In genomic region chr5:64806600-64806999, GRCm38 (mm10) we compare ENCODE assay signal across 9 mouse cellular contexts. TPM values are rescaled to one million over a fixed set of nuclear protein-coding genes. Genes with fewer than 3 reads are reported as not detected.
DNase-seq lines count a peak whose midpoint lies in the region; ATAC-seq and TF ChIP-seq lines count a peak whose summit lies in the region.
"Had no signal": no experiment of that assay in that cellular context is flagged by ENCODE, and none has a peak within 500 bp of the region (broad histone marks: within the 10 kb centered on the region; RNA-seq: fewer than 3 reads in every experiment).

No protein-coding gene starts in this region.

- TF ChIP-seq POLR2A in heart, adult 2 months (IDR thresholded peaks at IDR 0.05; ENCODE audit: insufficient read depth, low read depth, low read length) = no peak
- no peak for TF ChIP-seq POLR2A in thymus, adult 2 months (IDR thresholded peaks at IDR 0.05; ENCODE audit: control insufficient read depth, extremely low read depth, insufficient read depth, low read length, poor library complexity)

- no peaks in the 10 kb centered on the region for H3K9me3 ChIP-seq in liver, embryonic 14.5 days (ENCODE audit: control insufficient read depth, low read length)

- intact Hi-C loops in heart, adult 2 months (cut with DNase I) = no loop called here

- peaks cover 1% of the 10 kb centered on the region; the same call in 1 of the 2 replicates for H3K79me2 ChIP-seq in heart, adult 2 months (replicated peaks; ENCODE audit: control insufficient read depth, insufficient read depth, low read length)

- H3K9ac ChIP-seq in heart, adult 2 months (ENCODE audit: low read depth, low read length) = peak overlapping the region; percentile 80
- H3K9ac ChIP-seq in liver, embryonic 14.5 days (replicated peaks) = peak overlapping the region; percentile 100

- TF ChIP-seq CTCF in heart, adult 2 months (IDR thresholded peaks at IDR 0.05) = no peak
- no peak for TF ChIP-seq CTCF in thymus, adult 2 months (IDR thresholded peaks at IDR 0.05; ENCODE audit: borderline replicate concordance, control insufficient read depth, extremely low read depth, insufficient read depth, low read length, poor library complexity)
- no peak for TF ChIP-seq CTCF in liver, embryonic 14.5 days (IDR thresholded peaks at IDR 0.05; ENCODE audit: low read depth)

- 35% methylated on average over 2 of the region's 2 CpGs for WGBS in heart, adult 2 months
- WGBS in thymus, adult 2 months = 29% methylated on average over 2 of the region's 2 CpGs
- WGBS in liver, embryonic 14.5 days (ENCODE audit: insufficient replicate concordance) = 26% methylated on average over 2 of the region's 2 CpGs

- ATAC-seq in liver, embryonic 14.5 days (ENCODE audit: insufficient read depth) = no peak

- peak in 1 of 2 experiments; percentile 33 for DNase-seq in heart, adult 2 months
- no peak for DNase-seq in heart, adult 8-10 months (ENCODE audit: low spot score)
- no peak for DNase-seq in thymus, adult 2 months
- no peak for DNase-seq in thymus, postnatal 36 days
- no peak for DNase-seq in liver, embryonic 14.5 days (ENCODE audit: low read depth in 3 of 3, low spot score in 3 of 3)
- DNase-seq in cerebellum, postnatal 14 days = no peak
- no peak for DNase-seq in cerebellum, adult 18-20 months
- DNase-seq in MN1 (ENCODE audit: low spot score) = no peak
- DNase-seq: cerebellum, adult 11 months had no signal

- peaks cover 22% of the 10 kb centered on the region for H3K36me3 ChIP-seq in heart, adult 2 months (ENCODE audit: control insufficient read depth, insufficient read depth, low read length)
- H3K36me3 ChIP-seq in thymus, adult 2 months (ENCODE audit: control insufficient read depth, insufficient read depth, low read length) = peaks cover 6% of the 10 kb centered on the region; the same call in 1 of the 2 replicates
- H3K36me3 ChIP-seq in liver, embryonic 14.5 days (replicated peaks; ENCODE audit: control insufficient read depth, insufficient read depth, low read depth) = peaks cover 19% of the 10 kb centered on the region

- H3K27ac ChIP-seq in heart, adult 2 months = peak overlapping the region; percentile 99
- H3K27ac ChIP-seq in thymus, adult 2 months (ENCODE audit: control insufficient read depth, insufficient read depth, low read length) = peak overlapping the region; percentile 90
- peak overlapping the region; percentile 82 for H3K27ac ChIP-seq in liver, embryonic 14.5 days

- H3K4me3 ChIP-seq in heart, adult 2 months = peak overlapping the region; percentile 58
- H3K4me3 ChIP-seq in thymus, adult 2 months (ENCODE audit: control insufficient read depth, insufficient read depth, low read length) = no peak overlapping the region; the same call in 1 of the 2 replicates
- H3K4me3 ChIP-seq in liver, embryonic 14.5 days (ENCODE audit: insufficient read depth in 1 of 2, low read depth in 2 of 2, low read length in 2 of 2) = peak overlapping the region; percentile 97 to 98

- peaks cover 21% of the 10 kb centered on the region for H3K4me1 ChIP-seq in heart, adult 2 months (ENCODE audit: control insufficient read depth, insufficient read depth, low read length)
- H3K4me1 ChIP-seq in thymus, adult 2 months (replicated peaks; ENCODE audit: control insufficient read depth, insufficient read depth, low read length) = peaks cover 35% of the 10 kb centered on the region
- H3K4me1 ChIP-seq in liver, embryonic 14.5 days (replicated peaks; ENCODE audit: control insufficient read depth in 2 of 2, insufficient read depth in 2 of 2, low read length in 1 of 2) = peaks cover 61 to 65% of the 10 kb centered on the region in 2 experiments

- no peak for TF ChIP-seq EP300 in heart, adult 2 months (IDR thresholded peaks at IDR 0.05; ENCODE audit: insufficient read depth, low read depth, low read length)
- no peak for TF ChIP-seq EP300 in liver, embryonic 14.5 days (IDR thresholded peaks at IDR 0.05; ENCODE audit: low read depth)

- H3K27me3 ChIP-seq in heart, adult 2 months (ENCODE audit: control insufficient read depth, insufficient read depth, low read length) = no peaks in the 10 kb centered on the region
- H3K27me3 ChIP-seq in thymus, adult 2 months (ENCODE audit: control insufficient read depth, insufficient read depth, low read length) = no peaks in the 10 kb centered on the region
- H3K27me3 ChIP-seq in liver, embryonic 14.5 days (ENCODE audit: control insufficient read depth, insufficient read depth, low read length) = peaks cover 4% of the 10 kb centered on the region; the same call in 1 of the 2 replicates

- peak overlapping the region; percentile 88 for H3K4me2 ChIP-seq in liver, embryonic 14.5 days (ENCODE audit: low read depth)

RNA-seq across cellular contexts. Expression of gene Klf3, which starts 3.4 kb away (rescaled TPM):
- total RNA-seq in heart, adult 2 months (2021) = 10 to 100 TPM; 41.4 to 46.6 TPM
- 34.3 and 41.8 TPM in 2 replicates for polyA plus RNA-seq in heart, adult 2 months (2012; rRNA removed)
- total RNA-seq in heart, adult 8-10 months (2022) = 10 to 100 TPM; 35.2 to 51.2 (median 39.9) TPM
- 175 and 197 TPM in 2 replicates for polyA plus RNA-seq in thymus, adult 2 months (2012; rRNA removed)
- polyA plus RNA-seq in liver, embryonic 14.5 days (2012; rRNA removed) = 34.2 and 42.8 TPM in 2 replicates
- polyA plus RNA-seq in liver, embryonic 14.5 days (2014; fragmentation: Nextera tagmentation; extraction: Ambion mirVana) = 69.8 and 83.9 TPM in 2 replicates
